8 mouse cellular contexts compared by ENCODE assay signal in the genomic region with DNA sequence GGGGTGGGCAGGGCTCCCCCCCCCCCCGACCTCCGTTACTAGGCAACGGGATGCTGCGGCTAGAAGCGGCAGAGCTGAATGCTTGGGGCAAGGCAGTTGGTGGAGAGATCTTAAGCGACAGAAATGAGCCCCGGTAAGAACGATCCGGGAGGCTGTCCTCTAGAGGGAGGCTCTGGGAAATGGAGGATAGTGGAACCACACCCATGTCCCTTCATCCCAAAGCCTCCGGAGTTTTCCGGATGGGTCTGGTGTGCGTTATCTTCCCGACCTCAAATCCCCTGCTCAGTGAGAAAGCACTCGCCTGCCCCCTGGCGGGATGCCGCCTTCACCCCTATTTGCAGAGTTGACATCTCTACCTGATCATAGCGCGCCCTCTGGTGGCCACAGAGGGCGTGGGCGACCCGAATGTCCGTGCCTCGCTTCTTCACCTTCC. TPM values are rescaled to one million over a fixed set of nuclear protein-coding genes. Genes with fewer than 3 reads are reported as not detected.
DNase-seq lines count a peak whose midpoint lies in the region; ATAC-seq and TF ChIP-seq lines count a peak whose summit lies in the region.

Gene Ccdc110, plus strand, starts transcription at position 38 of the 433 bp plus-strand sequence.

- no peak within 1 kb of the TSS for H3K9ac ChIP-seq in heart, embryonic 11.5 days (ENCODE audit: low read depth, low read length)
- no peak within 1 kb of the TSS for H3K9ac ChIP-seq in kidney, embryonic 15.5 days
- H3K9ac ChIP-seq in limb, embryonic 15.5 days: no peak within 1 kb of the TSS

- ATAC-seq in erythroid progenitor cell, adult 5-6 weeks (replicated peaks; ENCODE audit: low FRiP score, poor library complexity, severe bottlenecking): peak; percentile 76
- no peak; the same call in 1 of the 2 replicates for ATAC-seq in heart, embryonic 11.5 days (replicated peaks; ENCODE audit: insufficient number of reproducible peaks, low FRiP score, low TSS enrichment)
- peak; percentile 88 for ATAC-seq in kidney, embryonic 15.5 days (replicated peaks; ENCODE audit: low FRiP score)
- ATAC-seq in limb, embryonic 15.5 days (ENCODE audit: insufficient number of reproducible peaks, low FRiP score, low TSS enrichment, low read depth): peak; percentile 35; the same call in 1 of the 2 replicates

- H3K4me2 ChIP-seq in heart, embryonic 11.5 days: peak within 1 kb of the TSS; percentile 58
- H3K4me2 ChIP-seq in kidney, embryonic 15.5 days: peak within 1 kb of the TSS; percentile 55
- H3K4me2 ChIP-seq in limb, embryonic 15.5 days: peak within 1 kb of the TSS; percentile 51

- H3K9me3 ChIP-seq in heart, embryonic 11.5 days (replicated peaks; ENCODE audit: control insufficient read depth, low read length): no peaks in the 10 kb centered on the region; the same call in 1 of the 2 replicates
- peaks cover 3% of the 10 kb centered on the region; the same call in 1 of the 2 replicates for H3K9me3 ChIP-seq in kidney, embryonic 15.5 days (replicated peaks)
- H3K9me3 ChIP-seq in limb, embryonic 15.5 days: no peaks in the 10 kb centered on the region

- H3K27ac ChIP-seq in heart, embryonic 11.5 days (ENCODE audit: low read depth, low read length): no peak within 1 kb of the TSS
- H3K27ac ChIP-seq in kidney, embryonic 15.5 days: no peak within 1 kb of the TSS
- no peak within 1 kb of the TSS for H3K27ac ChIP-seq in limb, embryonic 15.5 days

- no peaks in the 10 kb centered on the region for H3K4me1 ChIP-seq in heart, embryonic 11.5 days (ENCODE audit: control insufficient read depth, insufficient read depth, low read length)
- H3K4me1 ChIP-seq in kidney, embryonic 15.5 days: peaks cover 4% of the 10 kb centered on the region; the same call in 1 of the 2 replicates
- H3K4me1 ChIP-seq in limb, embryonic 15.5 days: no peaks in the 10 kb centered on the region

- 5% methylated on average over 23 of the region's 23 CpGs for WGBS in heart, embryonic 11.5 days (ENCODE audit: insufficient replicate concordance)
- WGBS in kidney, embryonic 15.5 days: 3% methylated on average over 23 of the region's 23 CpGs
- WGBS in limb, embryonic 15.5 days: 2% methylated on average over 23 of the region's 23 CpGs

- peak within 1 kb of the TSS; percentile 32 for H3K4me3 ChIP-seq in heart, embryonic 11.5 days (ENCODE audit: low read depth, low read length)
- peak within 1 kb of the TSS; percentile 31 for H3K4me3 ChIP-seq in kidney, embryonic 15.5 days (replicated peaks)
- H3K4me3 ChIP-seq in limb, embryonic 15.5 days: peak within 1 kb of the TSS; percentile 38

- TF ChIP-seq POLR2A in brain, embryonic 14.5 days (IDR thresholded peaks at IDR 0.05; ENCODE audit: borderline replicate concordance, extremely low read depth, insufficient read depth, insufficient read length, poor library complexity, severe bottlenecking): no peak

- DNase-seq in CD4-positive helper T cell, adult 2 months (ENCODE audit: low read depth, low spot score): peak; percentile 83
- peak; percentile 96 for DNase-seq in brain, embryonic 14.5 days (ENCODE audit: low read depth)
- peak; percentile 56 to 77 for DNase-seq in monocyte, adult 2 months (ENCODE audit: low read depth in 1 of 2, low spot score in 2 of 2)
- DNase-seq in spleen, postnatal 14 days (ENCODE audit: low spot score in 2 of 2): peak; percentile 78 to 87

- no peaks in the 10 kb centered on the region for H3K36me3 ChIP-seq in heart, embryonic 11.5 days (ENCODE audit: control insufficient read depth, insufficient read depth, low read length)
- no peaks in the 10 kb centered on the region for H3K36me3 ChIP-seq in kidney, embryonic 15.5 days
- H3K36me3 ChIP-seq in limb, embryonic 15.5 days: no peaks in the 10 kb centered on the region

- no peaks in the 10 kb centered on the region for H3K27me3 ChIP-seq in heart, embryonic 11.5 days (ENCODE audit: control insufficient read depth, insufficient read depth, low read length)
- H3K27me3 ChIP-seq in kidney, embryonic 15.5 days: no peaks in the 10 kb centered on the region
- no peaks in the 10 kb centered on the region for H3K27me3 ChIP-seq in limb, embryonic 15.5 days

- peak; percentile 100 for TF ChIP-seq CTCF in brain, embryonic 14.5 days (IDR thresholded peaks at IDR 0.05; ENCODE audit: borderline replicate concordance, extremely low read depth, insufficient read depth, insufficient read length)

RNA-seq across cellular contexts. Expression of gene Ccdc110, which starts in this region (rescaled TPM):
- polyA plus RNA-seq in brain, embryonic 14.5 days (2012; rRNA removed): 0.09 and 0.11 TPM in 2 replicates
- total RNA-seq in erythroid progenitor cell, adult 5-6 weeks (2015; ENCODE audit: low replicate concordance): not detected in 2 replicates
- total RNA-seq in erythroid progenitor cell, adult 5-6 weeks (2017; ENCODE audit: low replicate concordance): not detected in 2 replicates
- polyA plus RNA-seq in heart, embryonic 11.5 days (2014; fragmentation: Nextera tagmentation; extraction: Ambion mirVana): 0.07 and 0.31 TPM in 2 replicates
- not detected in 2 replicates for polyA plus RNA-seq in kidney, embryonic 15.5 days (2015; fragmentation: Nextera tagmentation; extraction: Ambion mirVana)
- 0.05 TPM in 1 of 2 replicates, not detected in the other for polyA plus RNA-seq in limb, embryonic 15.5 days (2015; fragmentation: Nextera tagmentation; extraction: Ambion mirVana)

Comparison
In these comparisons a context has a peak if more than half of its experiments do, and no peak if none do; other contexts are left out.
1. Peak in DNase-seq in brain, embryonic 14.5 days; RNA of the gene not detected or under 1 TPM.
2. Peak in ATAC-seq in erythroid progenitor cell, adult 5-6 weeks; RNA of the gene not detected or under 1 TPM.
3. Peak in ATAC-seq, H3K4me3 ChIP-seq and H3K4me2 ChIP-seq in kidney, embryonic 15.5 days; RNA of the gene not detected or under 1 TPM.
4. Peak in ATAC-seq, H3K4me3 ChIP-seq and H3K4me2 ChIP-seq in limb, embryonic 15.5 days; RNA of the gene not detected or under 1 TPM.